Mouse (Mus musculus) adipose tissue, adult 10 weeks (tissue): ENCODE data around the gene Dag1. TPM values are rescaled to one million over a fixed set of nuclear protein-coding genes. Genes with fewer than 3 reads are reported as not detected.

ENCODE experiments used
- polyA plus RNA-seq: library from polyadenylated mRNA; stranded (reverse); fragments of 350-450 nt; fragmentation: Illumina TruSeq; extraction: RNeasy Lipid Tissue Mini Kit (QIAGEN cat#74804); gene quantifications from one replicate; pipeline ENCODE4 v1.2.3, GENCODE M21; 2014; ENCODE audit warnings: low read depth, low replicate concordance

The Dag1 gene
- polyA plus RNA-seq: 101 TPM

GRCm38 (mm10) chr9:108263690-108264190, at the start of gene Dag1:
Dag1 (minus strand) TSS chr9:108263958.

GRCm38 (mm10) chr9:108305629-108306520, 42.1 kb upstream of the Dag1 start, which contains the start of the genes Rhoa and Tcta:
Rhoa (plus strand) TSS chr9:108306129.
Tcta (minus strand) TSS chr9:108306160.

GRCm38 (mm10) chr9:108296453-108297355, 32.9 kb upstream of the Dag1 start, which contains the start of gene Amt:
Amt (plus strand) TSS chr9:108296853.

GRCm38 (mm10) chr9:108290016-108290750, 26.4 kb upstream of the Dag1 start, which contains the start of gene Nicn1:
Nicn1 (plus strand) TSS chr9:108290429.

GRCm38 (mm10) chr9:108189787-108190679, 73.7 kb downstream of the Dag1 start, which contains the start of gene Bsn:
Bsn (minus strand) TSS chr9:108190384.

Other genes with a start within 250 kb of the Dag1 start
- gene Gmppb, start 214.7 kb downstream of the Dag1 start, polyA plus RNA-seq: 51.6 TPM
- 4.1 TPM for gene Amigo3, start 210.8 kb downstream of the Dag1 start, polyA plus RNA-seq
- 0.15 TPM for gene Mst1, start 183.5 kb downstream of the Dag1 start, polyA plus RNA-seq
- 44.0 TPM for gene Rnf123, start 180.6 kb downstream of the Dag1 start, polyA plus RNA-seq
- gene Apeh, start 169.4 kb downstream of the Dag1 start, polyA plus RNA-seq: 51.9 TPM
- 1.1 TPM for gene Bsn, start 73.6 kb downstream of the Dag1 start, polyA plus RNA-seq
- gene Nicn1, start 26.5 kb upstream of the Dag1 start, polyA plus RNA-seq: 30.2 TPM
- 35.7 TPM for gene Amt, start 32.9 kb upstream of the Dag1 start, polyA plus RNA-seq
- 287 TPM for gene Rhoa, start 42.2 kb upstream of the Dag1 start, polyA plus RNA-seq
- gene Tcta, start 42.2 kb upstream of the Dag1 start, polyA plus RNA-seq: 60.6 TPM
- 621 TPM for gene Gpx1, start 74.9 kb upstream of the Dag1 start, polyA plus RNA-seq
- 60.8 TPM for gene Usp4, start 83.9 kb upstream of the Dag1 start, polyA plus RNA-seq
- 2.5 TPM for gene 1700102P08Rik, start 128.8 kb upstream of the Dag1 start, polyA plus RNA-seq
- gene Ccdc36, start 164.5 kb upstream of the Dag1 start, polyA plus RNA-seq: 0.40 TPM
- gene BC048562, start 172.5 kb upstream of the Dag1 start, polyA plus RNA-seq: 1.6 TPM
- gene Ccdc71, start 196.6 kb upstream of the Dag1 start, polyA plus RNA-seq: 20.1 TPM
- 61.8 TPM for gene Klhdc8b, start 197.6 kb upstream of the Dag1 start, polyA plus RNA-seq
- gene Lamb2, start 215.8 kb upstream of the Dag1 start, polyA plus RNA-seq: 122 TPM
- 99.3 TPM for gene Usp19, start 226.6 kb upstream of the Dag1 start, polyA plus RNA-seq
- gene Qars, start 243.7 kb upstream of the Dag1 start, polyA plus RNA-seq: 126 TPM